Mouse (Mus musculus) heart, postnatal 10 days (tissue): ENCODE data around the gene Leo1. TPM values are rescaled to one million over a fixed set of nuclear protein-coding genes. Genes with fewer than 3 reads are reported as not detected.
"Not testable (repeated sequence)": the region's sequence is repeated elsewhere in the genome, so short reads cannot be mapped to it uniquely, and the experiment has no call there.

Experiments
- DNase-seq, 2 experiments: peaks; one replicate each; pipeline ENCODE4 v3.0.0; 2021
- intact Hi-C: fragments of 180-260 bp; cut with DNase I; formaldehyde crosslinking; loops from one replicate; pipeline ENCODE4 v1.15.1; 2025
- total RNA-seq, 2 experiments: library from RNA; stranded (reverse); gene quantifications; 2 replicates each; pipeline ENCODE4 v1.2.3; 2021

The Leo1 gene
- total RNA-seq, 2 experiments from 2014 or later: 21.8 to 23.2 TPM

DNA sequence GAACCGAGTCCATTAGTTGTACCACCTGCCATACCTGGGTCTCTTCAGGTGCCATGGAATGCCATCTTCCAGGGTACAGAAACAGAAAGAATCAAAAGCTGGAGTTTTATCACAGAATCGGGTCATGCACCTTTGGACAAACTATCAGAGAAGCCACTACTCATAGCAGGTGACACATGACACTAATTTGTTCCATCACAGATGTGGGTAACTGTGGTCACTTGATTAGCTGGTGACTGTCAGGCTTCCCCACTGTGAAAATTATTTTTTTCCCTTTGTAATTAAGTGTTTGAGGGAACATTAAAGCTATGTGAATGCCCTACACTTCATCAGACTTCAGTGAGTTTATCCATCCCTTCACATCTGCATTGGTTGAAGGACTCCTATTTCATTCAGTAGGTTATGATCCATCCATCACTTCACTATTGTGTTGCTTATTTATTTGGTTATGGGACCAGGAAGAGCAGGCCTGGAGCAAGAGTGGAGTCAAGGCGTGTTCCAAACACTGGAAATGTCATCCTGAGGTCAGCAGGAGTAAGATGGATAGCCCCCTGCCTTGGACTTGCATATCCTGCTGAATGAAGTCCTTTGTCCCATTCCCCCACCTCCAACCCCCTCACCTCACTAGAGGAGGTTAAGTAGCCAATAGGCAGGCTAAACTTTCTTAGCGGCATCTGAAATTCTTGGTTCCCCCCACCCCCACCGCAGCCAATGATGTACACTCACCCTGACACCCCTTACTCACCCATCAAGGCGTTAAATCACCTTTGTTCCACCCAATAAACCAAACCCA is 16.8 kb upstream of the Leo1 start:
- intact Hi-C loops: no loop called here
- no peak for DNase-seq

DNA sequence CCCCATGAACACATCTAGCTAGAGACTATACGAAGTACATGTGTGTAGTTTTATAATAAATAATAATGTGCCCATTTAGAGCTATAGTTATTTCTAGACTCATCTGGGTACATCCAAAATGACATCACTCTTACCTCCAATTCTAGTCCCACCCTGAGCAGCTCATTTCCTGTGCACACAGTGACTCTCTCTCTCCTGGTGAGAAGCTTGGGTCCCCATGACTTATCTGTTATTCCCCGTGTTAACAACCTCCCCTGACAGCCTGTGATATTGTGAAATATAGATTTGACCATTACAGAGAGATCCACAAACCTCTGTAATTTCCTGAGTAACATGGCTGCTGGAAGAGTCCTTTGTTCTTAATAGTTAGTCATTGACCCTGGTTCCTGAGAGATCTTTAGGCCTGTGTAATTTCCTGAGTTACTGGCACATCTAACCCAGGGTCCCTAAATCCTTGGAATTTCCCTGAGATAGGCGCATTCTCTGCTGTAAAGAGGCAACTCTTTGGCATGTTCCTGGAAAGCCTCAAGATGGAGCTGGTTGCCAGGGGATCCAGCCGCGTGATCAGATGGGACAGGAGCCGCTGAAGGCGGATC is 15.4 kb upstream of the Leo1 start:
- DNase-seq: no peak
- intact Hi-C loops: no loop called here

DNA sequence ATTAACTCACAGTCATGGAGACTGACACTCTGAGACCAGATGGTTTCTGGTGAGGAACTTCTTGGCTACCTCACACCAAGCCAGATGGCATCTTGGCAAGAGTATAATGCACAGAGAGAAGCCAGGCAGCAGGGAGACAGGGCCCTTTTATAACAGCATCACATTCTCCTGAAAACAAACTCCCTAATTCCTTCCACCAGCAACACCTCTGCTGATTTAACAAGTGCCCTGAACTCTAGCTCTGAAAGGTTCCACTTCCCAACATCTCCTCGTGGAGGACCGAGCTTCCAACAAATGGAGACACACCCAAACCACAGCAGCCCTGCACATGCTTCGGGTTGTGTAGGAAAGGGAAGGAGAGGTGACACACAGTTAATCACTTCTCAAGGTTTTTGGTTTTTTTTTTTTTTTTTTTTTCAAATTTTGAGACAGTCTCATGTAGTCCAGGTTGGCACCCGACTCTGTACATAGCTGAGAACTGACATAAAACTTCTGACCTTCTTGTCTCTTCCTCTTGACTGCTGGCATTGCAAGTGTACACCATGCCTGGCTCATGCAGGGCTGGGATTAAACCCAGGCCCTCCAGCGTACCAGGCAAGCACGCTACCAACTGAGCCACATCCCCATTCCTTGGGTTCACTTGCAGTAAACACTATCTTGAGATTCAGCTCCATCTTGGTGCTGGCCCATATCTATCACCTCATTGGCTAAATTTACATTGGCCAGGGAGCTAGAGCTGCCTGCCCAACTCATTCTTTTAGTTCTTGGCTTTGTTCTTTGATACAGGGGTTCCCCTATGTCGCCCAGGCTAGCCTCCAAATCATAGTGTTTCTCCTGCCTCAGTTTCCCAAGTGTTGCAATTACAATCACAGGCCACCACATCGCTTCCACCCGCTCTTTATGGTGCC is 13.7 kb upstream of the Leo1 start:
- DNase-seq: peak in 1 of 2 experiments; percentile 55
- intact Hi-C loops: no loop called here

DNA sequence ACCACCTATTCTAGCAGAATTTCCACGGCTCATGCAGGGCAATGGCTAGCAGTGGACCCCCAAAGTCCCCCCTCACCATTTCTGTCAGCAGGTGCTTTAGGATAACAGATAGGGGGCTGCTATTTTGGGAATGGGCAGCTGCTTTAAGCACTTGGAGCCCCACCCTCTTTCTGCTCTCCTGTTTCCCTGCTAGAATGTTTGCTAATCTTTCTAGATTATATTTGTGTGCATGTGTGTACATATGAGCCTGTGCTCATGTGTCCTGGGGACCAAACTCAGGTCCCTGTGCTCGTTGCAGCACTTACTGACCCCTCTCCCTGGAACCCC is 13.1 kb upstream of the Leo1 start:
- DNase-seq: no peak
- intact Hi-C loops: no loop called here

DNA sequence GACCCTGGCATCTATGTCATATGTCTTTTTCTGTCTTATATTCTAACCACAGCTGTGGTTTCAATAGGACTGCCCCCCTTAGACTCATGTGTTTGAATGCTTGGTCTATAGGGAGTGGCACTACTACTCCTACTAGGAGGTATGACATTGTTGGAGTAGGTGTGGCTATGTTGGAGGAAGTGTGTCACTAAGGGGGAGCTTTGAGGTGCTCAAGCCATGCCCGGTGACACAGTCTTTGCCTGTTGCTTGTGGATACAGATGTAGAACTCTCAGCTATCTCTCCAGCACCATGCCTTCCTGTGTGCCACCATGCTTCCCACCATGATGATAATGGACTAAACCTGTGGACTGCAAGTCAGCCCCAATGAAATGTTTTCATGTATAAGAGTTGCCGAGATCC is 12.3 kb upstream of the Leo1 start:
- intact Hi-C loops: no loop called here
- no peak for DNase-seq

DNA sequence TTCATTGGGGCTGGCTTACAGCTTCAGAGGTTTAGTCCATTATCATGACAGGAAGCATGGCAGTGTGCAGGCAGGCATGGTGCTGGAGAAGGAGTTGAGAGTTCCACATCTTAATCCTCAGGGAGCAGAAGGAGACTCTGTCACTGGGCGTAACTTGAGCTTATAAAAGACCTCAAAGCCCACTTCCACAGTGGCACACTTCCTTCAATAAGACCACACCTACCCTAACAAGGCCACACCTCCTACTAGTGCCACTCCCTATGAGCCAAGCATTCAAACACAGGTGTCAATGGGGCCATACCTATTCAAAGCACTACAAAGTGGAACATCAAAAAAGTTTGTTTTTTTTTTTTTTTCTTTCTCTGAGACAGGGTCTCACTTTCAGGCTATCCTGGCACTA is 11.7 kb upstream of the Leo1 start:
- intact Hi-C loops: no loop called here
- no peak for DNase-seq

DNA sequence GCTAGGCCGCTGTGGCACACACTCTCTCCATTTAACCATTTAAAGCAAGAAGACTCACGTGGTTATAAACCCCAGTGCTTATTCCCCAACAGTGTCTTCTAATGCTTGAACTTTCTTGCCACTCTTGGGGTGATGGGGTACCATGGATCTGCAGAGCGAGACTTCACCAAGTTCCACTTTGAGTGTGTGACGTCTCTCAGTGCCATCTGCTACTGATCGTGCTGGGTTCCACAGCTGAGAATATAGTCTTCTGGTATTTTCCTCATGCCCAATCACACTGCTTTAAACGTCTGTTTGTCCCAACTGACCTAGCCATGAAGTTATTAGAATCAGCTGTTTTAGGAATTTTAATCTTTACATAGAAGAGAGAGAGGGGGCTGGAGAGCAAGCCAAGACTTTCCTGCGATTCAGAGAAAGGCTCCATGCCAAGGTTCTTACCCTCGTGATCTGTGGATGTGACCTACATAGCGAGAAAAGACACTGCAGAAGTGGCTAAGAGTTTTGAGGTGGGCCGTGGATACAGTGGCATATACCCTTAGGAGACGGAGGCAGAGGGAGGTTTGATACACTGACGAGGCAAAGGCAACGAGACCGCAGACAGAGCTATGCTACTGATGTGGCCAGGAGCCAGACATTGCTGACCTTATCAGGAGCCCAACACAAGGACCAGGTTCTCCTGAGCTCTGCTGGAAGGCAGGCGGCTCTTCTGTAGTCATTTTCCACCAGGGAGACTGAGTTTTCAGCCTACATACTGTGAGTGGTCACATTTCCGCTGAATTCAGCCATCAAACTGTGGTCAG is 10.3 kb upstream of the Leo1 start:
- intact Hi-C loops: no loop called here
- peak; percentile 74 to 79 for DNase-seq

DNA sequence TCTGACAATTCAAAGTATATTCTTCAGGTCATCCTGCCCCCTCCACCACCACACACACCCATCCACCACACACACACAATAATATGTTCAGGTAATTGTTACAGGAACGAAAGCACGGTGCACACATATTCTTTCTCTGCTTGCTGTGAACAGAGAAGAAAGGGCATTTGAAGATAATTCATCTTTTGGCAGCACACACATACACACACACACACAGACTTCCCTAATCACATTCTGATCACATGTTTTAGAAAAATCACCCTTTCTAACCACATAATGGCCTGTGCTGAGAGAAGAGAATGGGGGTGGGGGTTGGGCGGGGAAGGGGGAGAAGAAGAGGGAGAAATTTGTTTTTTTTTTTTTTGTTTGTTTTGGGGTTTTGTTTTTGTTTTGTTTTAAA is 8.6 kb upstream of the Leo1 start:
- intact Hi-C loops: no loop called here
- no peak for DNase-seq

DNA sequence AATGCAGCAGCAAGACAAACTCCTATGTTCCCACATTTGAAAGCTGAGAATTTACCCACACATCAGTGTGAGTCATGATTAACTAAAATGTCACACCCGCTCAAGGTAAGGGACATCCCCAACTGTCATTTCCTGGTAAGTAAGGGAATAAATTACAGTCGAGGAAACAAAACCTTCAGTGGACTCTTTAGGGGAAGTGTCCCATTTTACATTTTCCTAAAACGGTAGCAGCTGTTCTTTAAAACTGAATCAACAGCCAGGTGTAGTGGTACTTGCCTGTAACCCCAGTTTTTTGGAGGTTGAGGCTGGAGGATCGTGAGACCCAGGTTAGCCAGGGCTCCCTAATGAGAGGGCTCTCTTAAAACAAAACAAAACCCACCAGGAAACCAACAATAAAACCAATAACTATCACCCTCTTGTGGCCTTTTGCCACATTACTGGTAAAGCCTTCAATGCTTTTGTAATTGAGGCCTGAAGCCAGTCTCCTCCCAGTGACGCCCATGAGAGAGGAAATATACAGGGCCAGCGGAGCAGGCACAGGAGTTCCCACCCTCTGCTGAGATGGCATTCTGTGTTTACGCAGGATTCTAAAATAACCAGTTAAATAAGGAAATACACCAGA is 7.0 kb upstream of the Leo1 start:
- DNase-seq: peak; percentile 82
- intact Hi-C loops: loop anchor here (2.0 kb wide), 2 partner anchors 25 to 73 kb away; no protein-coding TSS in a partner anchor

DNA sequence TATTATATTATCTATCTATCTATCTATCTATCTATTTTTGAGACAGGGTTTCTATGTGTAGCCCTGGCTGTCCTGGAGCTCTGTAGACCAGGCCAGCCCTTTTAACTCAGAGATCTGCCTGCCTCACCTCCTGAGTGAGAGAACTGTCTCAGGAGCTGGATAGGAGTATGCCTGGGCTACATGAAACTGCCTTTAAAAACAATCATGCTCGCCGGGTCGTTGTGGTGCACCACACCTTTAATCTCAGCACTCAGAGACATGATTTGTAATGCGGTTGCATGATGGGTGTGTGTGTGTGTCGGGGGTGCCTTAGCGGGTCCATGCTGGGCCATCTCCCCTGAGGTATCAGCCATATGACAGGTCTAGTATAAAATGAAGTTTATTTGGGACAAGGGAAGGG is 6.5 kb upstream of the Leo1 start:
- intact Hi-C loops: loop anchor here (2.0 kb wide), 2 partner anchors 26 to 74 kb away; no protein-coding TSS in a partner anchor

DNA sequence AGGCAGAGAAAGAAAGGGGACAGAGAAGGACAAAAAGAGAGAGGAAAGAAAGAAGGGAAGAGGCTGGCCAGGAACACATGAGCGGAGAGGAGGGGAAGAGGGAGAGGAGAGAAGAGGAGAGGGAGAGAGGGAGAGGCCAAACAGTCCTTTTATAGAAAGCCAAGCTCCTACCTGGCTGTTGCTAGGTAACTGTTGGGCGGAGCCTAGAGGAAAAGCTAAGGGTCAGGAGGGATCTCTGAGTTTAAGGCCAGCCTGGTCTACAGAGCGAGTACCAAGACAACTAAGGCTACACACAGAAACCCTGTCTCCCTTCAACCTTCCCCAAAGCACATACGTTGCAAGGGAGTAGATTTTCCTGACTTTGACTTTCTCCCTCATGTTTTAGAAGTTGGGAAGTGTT is 6.0 kb upstream of the Leo1 start:
- intact Hi-C loops: loop anchor here (2.0 kb wide), 2 partner anchors 26 to 74 kb away; no protein-coding TSS in a partner anchor

More for the DNA sequence above, 6.5 kb upstream of the Leo1 start:
- DNase-seq: no peak

DNA sequence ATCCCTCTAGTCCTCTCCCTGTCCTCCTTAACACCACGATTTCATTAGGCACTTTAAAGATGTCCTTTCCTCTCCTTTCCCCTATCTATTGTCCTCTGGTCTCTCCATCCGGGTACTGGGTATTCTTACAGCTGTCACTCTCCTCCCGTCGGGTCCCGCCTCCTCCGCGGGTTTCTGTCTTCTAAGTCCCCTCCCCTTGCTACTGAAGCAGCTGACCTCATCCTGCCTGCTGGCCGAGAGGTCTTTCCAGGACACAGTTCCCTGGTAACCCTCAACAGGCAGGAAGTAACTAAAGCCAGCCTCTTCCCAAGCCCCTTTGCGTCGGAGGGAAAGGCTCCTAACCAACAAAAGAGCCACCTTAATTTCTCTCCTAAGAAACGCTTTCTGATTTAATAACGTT is 5.4 kb upstream of the Leo1 start:
- intact Hi-C loops: loop anchor here (2.0 kb wide), 2 partner anchors 27 to 75 kb away; no protein-coding TSS in a partner anchor
- peak; percentile 91 to 92 for DNase-seq

More for the DNA sequence above, 6.0 kb upstream of the Leo1 start:
- DNase-seq: no peak

DNA sequence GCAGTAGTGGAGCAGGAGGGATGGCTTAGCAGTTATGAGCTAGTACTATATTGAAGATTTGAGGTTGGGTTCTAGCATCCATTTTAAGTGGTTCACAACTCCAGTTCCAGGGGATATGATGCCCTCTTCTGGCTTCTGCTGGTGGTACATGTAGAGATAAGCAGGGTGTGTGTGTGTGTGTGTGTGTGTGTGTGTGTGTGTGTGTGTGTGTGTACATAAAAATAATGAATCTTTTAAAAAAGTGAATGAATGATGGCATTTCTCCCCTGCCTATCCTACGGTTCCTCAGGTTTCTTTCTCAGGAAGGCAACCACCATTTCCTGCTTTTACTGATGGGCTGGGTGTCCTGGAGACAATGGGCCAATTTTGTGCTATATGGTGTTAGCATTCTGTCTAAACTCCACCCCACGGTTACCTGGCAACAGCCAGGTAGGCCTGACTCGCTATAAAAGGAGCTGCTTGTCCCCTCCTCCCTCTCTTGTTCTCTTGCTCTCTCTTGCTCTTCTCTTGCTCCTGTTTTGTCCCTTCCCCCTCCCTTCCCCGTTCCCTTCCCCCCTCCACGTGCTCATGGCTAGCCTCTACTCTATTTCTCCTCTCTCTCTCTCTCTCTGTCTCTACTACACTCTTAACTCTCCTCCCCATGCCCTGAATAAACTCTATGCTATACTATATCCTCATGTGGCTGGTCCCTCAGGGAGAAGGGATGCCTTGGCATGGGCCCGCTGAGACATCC is 3.5 kb upstream of the Leo1 start:
- intact Hi-C loops: no loop called here
- no peak for DNase-seq

DNA sequence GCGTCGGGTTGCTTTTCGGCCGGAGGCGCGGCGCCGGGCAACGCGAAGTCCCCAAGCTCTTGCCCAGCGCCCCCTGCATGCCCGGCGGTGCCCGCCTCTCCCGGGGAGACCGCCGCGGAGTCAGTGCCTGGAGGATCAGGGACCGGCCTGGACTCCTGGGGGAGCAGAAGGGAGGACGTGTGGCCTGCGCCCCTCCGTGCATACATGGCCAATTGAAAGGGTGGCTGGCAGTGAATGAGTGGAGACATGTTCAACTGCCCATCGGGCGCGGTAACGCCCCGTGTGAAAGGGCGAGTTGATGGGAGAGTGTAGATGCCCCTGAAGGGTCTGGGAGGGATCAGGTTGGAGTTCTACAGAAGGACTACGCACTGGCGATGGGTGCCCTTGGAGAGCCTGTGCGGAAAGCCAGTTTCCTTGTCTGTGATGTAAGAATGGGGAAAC is 387 bp downstream of the Leo1 start:
- intact Hi-C loops: loop anchor here (5.0 kb wide), 3 partner anchors 76 to 141 kb away; no protein-coding TSS in a partner anchor
- no peak for DNase-seq

DNA sequence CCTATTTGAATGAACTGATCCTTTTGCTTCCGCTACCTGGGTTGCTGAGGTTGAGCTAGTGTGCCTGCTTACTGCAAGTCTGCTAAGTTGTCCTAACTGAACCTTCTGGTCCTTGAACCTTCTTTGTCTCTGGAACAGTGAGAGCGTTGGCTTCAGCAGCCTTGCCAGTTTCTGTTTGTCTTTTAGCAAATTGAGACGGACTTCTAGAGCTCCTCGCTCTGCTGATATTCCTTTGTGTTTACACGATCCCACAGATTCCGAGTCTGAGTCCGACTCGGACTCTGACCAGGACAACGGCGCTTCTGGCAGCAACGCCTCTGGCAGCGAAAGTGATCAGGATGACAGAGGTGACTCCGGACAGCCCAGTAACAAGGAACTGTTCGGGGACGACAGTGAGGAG is 3.7 kb downstream of the Leo1 start:
- DNase-seq: no peak
- intact Hi-C loops: loop anchor here (5.0 kb wide), 3 partner anchors 72 to 137 kb away; no protein-coding TSS in a partner anchor

DNA sequence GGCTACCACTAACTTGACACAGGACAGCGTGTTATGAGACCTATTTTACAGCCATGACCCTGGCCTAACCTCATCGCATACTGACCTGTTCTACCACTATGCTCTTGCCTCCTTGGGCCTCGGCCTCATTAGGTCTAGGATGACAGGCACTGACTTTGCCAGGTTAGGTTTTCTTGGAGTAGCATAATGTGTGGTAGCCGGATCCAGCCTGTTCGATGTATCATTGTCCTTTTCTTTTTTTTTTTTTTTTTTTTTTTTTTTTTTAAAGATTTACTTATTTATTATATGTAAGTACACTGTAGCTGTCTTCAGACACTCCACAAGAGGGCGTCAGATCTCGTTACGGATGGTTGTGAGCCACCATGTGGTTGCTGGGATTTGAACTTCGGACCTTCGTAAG is 5.2 kb downstream of the Leo1 start:
- intact Hi-C loops: not testable (repeated sequence)

DNA sequence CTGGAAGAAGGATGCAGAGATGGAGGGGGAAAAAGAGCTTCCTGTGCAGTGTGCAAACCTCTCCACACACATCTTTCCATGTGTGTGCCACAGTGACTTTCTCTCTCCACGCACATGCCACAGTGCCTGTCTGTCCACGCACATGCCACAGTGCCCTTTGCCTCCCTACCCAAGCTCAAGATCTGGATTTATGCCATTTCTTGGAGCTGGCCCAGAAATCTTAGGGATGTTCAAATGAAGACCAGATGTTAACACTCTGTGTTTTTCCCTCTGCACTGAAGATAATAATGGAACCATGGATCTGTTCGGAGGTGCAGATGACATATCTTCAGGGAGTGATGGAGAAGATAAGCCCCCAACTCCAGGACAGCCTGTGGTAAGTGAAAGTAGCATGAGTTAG is 6.7 kb downstream of the Leo1 start:
- intact Hi-C loops: no loop called here
- no peak for DNase-seq

More for the DNA sequence above, 5.2 kb downstream of the Leo1 start:
- DNase-seq: not testable (repeated sequence)

DNA sequence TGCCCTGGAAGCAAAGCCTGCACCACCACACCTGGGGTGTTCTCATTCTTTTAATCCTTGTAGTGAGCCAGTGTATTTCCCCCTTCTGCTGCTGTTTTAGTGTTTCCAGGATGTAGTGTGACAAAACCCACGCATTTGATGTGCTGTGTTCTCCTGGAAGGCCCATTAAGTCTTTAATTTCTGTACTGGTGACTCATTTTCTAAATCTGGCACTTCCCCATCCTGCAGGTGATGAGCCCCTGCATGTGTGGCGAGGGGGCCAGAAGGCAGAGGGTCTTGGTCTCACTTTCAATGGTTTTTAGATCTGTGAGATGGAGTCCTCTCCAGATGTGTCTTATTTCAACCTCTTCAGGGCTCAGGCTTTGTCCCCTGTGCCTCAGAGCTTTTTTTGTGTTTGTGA is 12.7 kb downstream of the Leo1 start:
- no peak for DNase-seq
- intact Hi-C loops: no loop called here

DNA sequence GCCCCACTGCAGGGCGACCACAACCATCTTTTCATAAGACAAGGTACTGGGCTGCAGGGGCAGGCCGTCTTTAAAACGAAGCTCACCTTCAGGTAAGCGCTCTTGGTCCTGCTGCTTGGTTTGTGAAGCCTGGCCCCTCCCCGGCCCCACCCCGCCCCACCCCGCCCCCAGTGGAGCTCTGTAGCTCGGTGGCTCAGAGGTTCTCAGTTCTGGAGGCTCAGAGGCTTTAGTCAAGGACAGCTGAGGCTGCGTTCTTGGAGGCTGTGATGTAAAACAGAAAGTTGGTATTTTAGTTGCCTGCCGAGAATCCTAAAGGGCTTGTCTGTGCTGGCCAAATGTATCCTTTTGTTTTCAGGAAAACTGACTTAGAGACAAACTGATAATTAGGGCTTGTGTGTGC is 14.4 kb downstream of the Leo1 start:
- no peak for DNase-seq
- intact Hi-C loops: no loop called here
